Comparison of ENCODE assay signal across 8 mouse cellular contexts in genomic region chr14:118713408-118713807, GRCm38 (mm10). TPM values are rescaled to one million over a fixed set of nuclear protein-coding genes. Genes with fewer than 3 reads are reported as not detected.
DNase-seq lines count a peak whose midpoint lies in the region; ATAC-seq lines count a peak whose summit lies in the region.

No protein-coding gene starts in this region.

- H3K4me1 ChIP-seq in heart, embryonic 13.5 days: peaks cover 27% of the 10 kb centered on the region
- peaks cover 24% of the 10 kb centered on the region for H3K4me1 ChIP-seq in neural tube, embryonic 13.5 days (replicated peaks)

- WGBS in heart, embryonic 13.5 days: 2% methylated on average over 18 of the region's 18 CpGs
- WGBS in neural tube, embryonic 13.5 days: 1% methylated on average over 18 of the region's 18 CpGs

- DNase-seq in adrenal gland, adult 2 months: peak; percentile 64
- no peak for DNase-seq in adrenal gland, postnatal 10 days
- DNase-seq in brain, adult 2 months (ENCODE audit: low read depth, low spot score): peak; percentile 60
- peak; percentile 47 to 63 for DNase-seq in kidney, postnatal 36 days
- DNase-seq in layer of hippocampus, adult 9-11 months: no peak
- no peak for DNase-seq in urinary bladder, postnatal 25 days (ENCODE audit: low spot score)

- H3K27me3 ChIP-seq in heart, embryonic 13.5 days (replicated peaks): peaks cover 13% of the 10 kb centered on the region
- H3K27me3 ChIP-seq in neural tube, embryonic 13.5 days: peaks cover 11% of the 10 kb centered on the region; the same call in 1 of the 2 replicates

- H3K4me2 ChIP-seq in heart, embryonic 13.5 days: peak overlapping the region; percentile 74
- H3K4me2 ChIP-seq in neural tube, embryonic 13.5 days: peak overlapping the region; percentile 60

- no peaks in the 10 kb centered on the region for H3K36me3 ChIP-seq in heart, embryonic 13.5 days
- H3K36me3 ChIP-seq in neural tube, embryonic 13.5 days: no peaks in the 10 kb centered on the region

- no peaks in the 10 kb centered on the region for H3K9me3 ChIP-seq in heart, embryonic 13.5 days
- no peaks in the 10 kb centered on the region for H3K9me3 ChIP-seq in neural tube, embryonic 13.5 days

- H3K9ac ChIP-seq in heart, embryonic 13.5 days: peak overlapping the region; percentile 72
- peak overlapping the region; percentile 63 for H3K9ac ChIP-seq in neural tube, embryonic 13.5 days

- peak overlapping the region; percentile 47 for H3K4me3 ChIP-seq in heart, embryonic 13.5 days
- H3K4me3 ChIP-seq in neural tube, embryonic 13.5 days: peak overlapping the region; percentile 31

- no peak overlapping the region for H3K27ac ChIP-seq in heart, embryonic 13.5 days (replicated peaks)
- no peak overlapping the region for H3K27ac ChIP-seq in neural tube, embryonic 13.5 days (replicated peaks)

- ATAC-seq in heart, embryonic 13.5 days (ENCODE audit: extremely low read depth, insufficient number of reproducible peaks, low FRiP score, low TSS enrichment): no peak
- ATAC-seq in neural tube, embryonic 13.5 days (ENCODE audit: low read depth): peak; percentile 25; the same call in 1 of the 2 replicates

RNA-seq across cellular contexts. Expression of gene Abcc4, which starts 7.4 kb away (rescaled TPM):
- 10 to 100 TPM; 17.9 to 20.2 TPM for total RNA-seq in adrenal gland, adult 2 months (2021)
- polyA plus RNA-seq in adrenal gland, adult 2 months (2012; rRNA removed): 4.2 and 9.6 TPM in 2 replicates
- 1 to 10 TPM; 8.5 to 9.9 TPM for total RNA-seq in adrenal gland, postnatal 10 days (2021)
- 1.5 and 1.8 TPM in 2 replicates for polyA plus RNA-seq in heart, embryonic 13.5 days (2015; fragmentation: Nextera tagmentation; extraction: Ambion mirVana)
- polyA plus RNA-seq in neural tube, embryonic 13.5 days (2015; fragmentation: Nextera tagmentation; extraction: Ambion mirVana): 4.0 and 4.7 TPM in 2 replicates

Comparison
In these comparisons a context has a peak if more than half of its experiments do, and no peak if none do; other contexts are left out.
1. DNase-seq: peak in adrenal gland, adult 2 months (single experiment), brain, adult 2 months (single experiment) and kidney, postnatal 36 days (2 of 2); none in adrenal gland, postnatal 10 days (single experiment), layer of hippocampus, adult 9-11 months (single experiment) and urinary bladder, postnatal 25 days (single experiment).